Mouse (Mus musculus): ENCODE measurements around the gene Nfix.

DNA sequence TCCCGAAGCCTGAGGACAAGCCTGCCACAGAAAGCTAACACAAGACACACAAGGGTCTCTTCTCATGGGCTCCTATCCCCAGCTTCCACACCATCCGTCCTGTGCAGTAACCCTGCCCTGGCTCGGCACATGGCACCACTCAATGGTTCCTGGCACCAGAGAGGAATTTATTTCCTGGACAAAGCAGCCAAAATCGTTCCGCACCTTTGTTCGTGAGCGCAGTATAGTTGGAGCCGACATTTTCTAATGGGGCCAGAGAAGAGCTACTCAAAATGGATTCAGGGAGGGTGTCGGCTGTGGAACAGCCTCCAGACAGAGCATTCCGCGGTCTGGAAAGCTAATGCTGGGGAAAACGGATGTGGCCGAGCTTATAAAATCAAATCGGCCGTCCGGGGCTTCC, 50.6 kb downstream of the Nfix start:
- TF ChIP-seq CTCF (IDR thresholded peaks at IDR 0.05; ENCODE audit: insufficient read depth, low read depth, low read length) (no peak), POLR2A (IDR thresholded peaks at IDR 0.05; ENCODE audit: insufficient read depth, low read depth, low read length) (no peak)

All from olfactory bulb, adult 2 months (tissue).